Mouse (Mus musculus) small intestine, adult 2 months (tissue): Measurements from ENCODE around the gene Rexo1.

Experiments
- CTCF ChIP-seq: fragments of 200-500 bp; IDR thresholded peaks from 2 replicates; pipeline ENCODE4 v1.5.1; 2012; ENCODE audit warnings: low read depth, mild to moderate bottlenecking, control low read depth, inconsistent platforms, low read length, moderate library complexity, mixed read lengths; ENCODE audit not compliant: insufficient replicate concordance, insufficient read length; ENCODE audit errors: extremely low read depth
- POLR2A ChIP-seq: fragments of 200-500 bp; IDR thresholded peaks from 2 replicates; pipeline ENCODE4 v1.6.1; 2012; ENCODE audit warnings: low read depth, mild to moderate bottlenecking, control low read depth, inconsistent platforms, low read length, moderate library complexity

- TF ChIP-seq CTCF = no peak
- no peak for TF ChIP-seq POLR2A
Observed at GRCm38 (mm10) chr10:80539493-80539892, 21.9 kb downstream of the Rexo1 start.
